Comparison of ENCODE assay signal across 24 mouse cellular contexts in the genomic region with DNA sequence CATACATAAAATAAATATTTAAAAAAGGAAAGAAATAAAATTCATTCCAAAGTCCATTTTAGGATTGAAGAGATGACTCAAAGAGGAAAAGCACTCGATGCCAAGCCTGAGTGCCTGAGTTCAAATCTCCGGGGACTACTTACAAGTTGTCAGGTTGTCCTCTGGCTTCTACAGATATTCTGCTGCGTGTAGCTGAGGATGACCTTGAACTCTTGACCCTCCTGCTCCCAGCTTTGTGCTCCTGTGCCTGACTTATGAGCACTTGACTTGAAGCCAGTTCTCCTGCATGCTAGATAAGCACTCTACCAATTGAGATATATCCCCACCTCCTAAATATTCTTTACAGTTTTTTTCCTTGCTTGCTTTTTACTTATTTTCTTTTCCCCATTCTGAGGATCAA. TPM values are rescaled to one million over a fixed set of nuclear protein-coding genes. Genes with fewer than 3 reads are reported as not detected.
DNase-seq lines count a peak whose midpoint lies in the region; ATAC-seq lines count a peak whose summit lies in the region.
"Had no signal": no experiment of that assay in that cellular context is flagged by ENCODE, and none has a peak within 500 bp of the region (broad histone marks: within the 10 kb centered on the region; RNA-seq: fewer than 3 reads in every experiment).

No protein-coding gene starts in this region.

- H3K4me1 ChIP-seq in midbrain, embryonic 11.5 days (ENCODE audit: control insufficient read depth, insufficient read depth, low read length), result no peaks in the 10 kb centered on the region
- H3K4me1 ChIP-seq in midbrain, embryonic 15.5 days, result no peaks in the 10 kb centered on the region
- H3K4me1 ChIP-seq in neural tube, embryonic 15.5 days, result no peaks in the 10 kb centered on the region
- H3K4me1 ChIP-seq in forebrain, embryonic 11.5 days (replicated peaks; ENCODE audit: control insufficient read depth, insufficient read depth, low read length), result no peaks in the 10 kb centered on the region
- H3K4me1 ChIP-seq: embryonic facial prominence, embryonic 12.5 days; embryonic facial prominence, embryonic 15.5 days; forebrain, embryonic 12.5 days; forebrain, embryonic 15.5 days; heart, embryonic 13.5 days had no signal

- H3K9ac ChIP-seq in midbrain, embryonic 11.5 days (ENCODE audit: low read length), result no peak overlapping the region
- no peak overlapping the region for H3K9ac ChIP-seq in midbrain, embryonic 15.5 days
- no peak overlapping the region for H3K9ac ChIP-seq in neural tube, embryonic 15.5 days (replicated peaks)
- no peak overlapping the region for H3K9ac ChIP-seq in forebrain, embryonic 11.5 days (ENCODE audit: low read length)
- H3K9ac ChIP-seq: embryonic facial prominence, embryonic 12.5 days; embryonic facial prominence, embryonic 15.5 days; forebrain, embryonic 12.5 days; forebrain, embryonic 15.5 days; heart, embryonic 13.5 days; hindbrain, embryonic 14.5 days had no signal

- no peaks in the 10 kb centered on the region for H3K9me3 ChIP-seq in midbrain, embryonic 11.5 days (ENCODE audit: control insufficient read depth, low read length)
- H3K9me3 ChIP-seq in midbrain, embryonic 15.5 days, result no peaks in the 10 kb centered on the region
- no peaks in the 10 kb centered on the region for H3K9me3 ChIP-seq in neural tube, embryonic 15.5 days (replicated peaks)
- H3K9me3 ChIP-seq in forebrain, embryonic 11.5 days (ENCODE audit: control insufficient read depth, low read length), result no peaks in the 10 kb centered on the region
- H3K9me3 ChIP-seq: embryonic facial prominence, embryonic 12.5 days; embryonic facial prominence, embryonic 15.5 days; forebrain, embryonic 12.5 days; forebrain, embryonic 15.5 days; heart, embryonic 13.5 days had no signal

- no peak overlapping the region for H3K4me2 ChIP-seq in midbrain, embryonic 11.5 days
- no peak overlapping the region for H3K4me2 ChIP-seq in midbrain, embryonic 15.5 days
- H3K4me2 ChIP-seq in neural tube, embryonic 15.5 days, result no peak overlapping the region
- H3K4me2 ChIP-seq in forebrain, embryonic 11.5 days (ENCODE audit: low read depth, low read length, severe bottlenecking), result no peak overlapping the region
- H3K4me2 ChIP-seq: embryonic facial prominence, embryonic 12.5 days; embryonic facial prominence, embryonic 15.5 days; forebrain, embryonic 12.5 days; forebrain, embryonic 15.5 days; heart, embryonic 13.5 days; hindbrain, embryonic 14.5 days had no signal

- 93% methylated on average over 3 of the region's 3 CpGs for WGBS in midbrain, embryonic 11.5 days
- WGBS in midbrain, embryonic 15.5 days, result 94% methylated on average over 3 of the region's 3 CpGs
- WGBS in neural tube, embryonic 15.5 days, result 94% methylated on average over 3 of the region's 3 CpGs
- 87% methylated on average over 3 of the region's 3 CpGs for WGBS in forebrain, embryonic 11.5 days

- H3K27ac ChIP-seq in midbrain, embryonic 11.5 days (ENCODE audit: low read depth, low read length), result no peak overlapping the region
- no peak overlapping the region for H3K27ac ChIP-seq in midbrain, embryonic 15.5 days
- no peak overlapping the region for H3K27ac ChIP-seq in neural tube, embryonic 15.5 days (replicated peaks)
- H3K27ac ChIP-seq in forebrain, embryonic 11.5 days (ENCODE audit: low read depth, low read length), result no peak overlapping the region
- H3K27ac ChIP-seq: embryonic facial prominence, embryonic 12.5 days; embryonic facial prominence, embryonic 15.5 days; forebrain, embryonic 12.5 days; forebrain, embryonic 15.5 days; heart, embryonic 13.5 days; hindbrain, embryonic 14.5 days; hindbrain, postnatal 0 days had no signal

- H3K36me3 ChIP-seq in midbrain, embryonic 11.5 days (ENCODE audit: control insufficient read depth, insufficient read depth, low read length), result no peaks in the 10 kb centered on the region
- H3K36me3 ChIP-seq in midbrain, embryonic 15.5 days (replicated peaks), result no peaks in the 10 kb centered on the region
- H3K36me3 ChIP-seq in neural tube, embryonic 15.5 days, result no peaks in the 10 kb centered on the region
- H3K36me3 ChIP-seq in forebrain, embryonic 11.5 days (ENCODE audit: control insufficient read depth, insufficient read depth, low read length), result no peaks in the 10 kb centered on the region
- H3K36me3 ChIP-seq: embryonic facial prominence, embryonic 12.5 days; embryonic facial prominence, embryonic 15.5 days; forebrain, embryonic 12.5 days; forebrain, embryonic 15.5 days; heart, embryonic 13.5 days had no signal

- no peaks in the 10 kb centered on the region for H3K27me3 ChIP-seq in midbrain, embryonic 11.5 days (ENCODE audit: control insufficient read depth, insufficient read depth, low read length)
- H3K27me3 ChIP-seq in midbrain, embryonic 15.5 days (replicated peaks), result no peaks in the 10 kb centered on the region
- H3K27me3 ChIP-seq in neural tube, embryonic 15.5 days (replicated peaks), result no peaks in the 10 kb centered on the region
- H3K27me3 ChIP-seq in forebrain, embryonic 11.5 days (ENCODE audit: control insufficient read depth, insufficient read depth, low read length), result no peaks in the 10 kb centered on the region
- H3K27me3 ChIP-seq: embryonic facial prominence, embryonic 12.5 days; embryonic facial prominence, embryonic 15.5 days; forebrain, embryonic 12.5 days; forebrain, embryonic 15.5 days; heart, embryonic 13.5 days had no signal

- ATAC-seq in midbrain, embryonic 11.5 days (ENCODE audit: low FRiP score), result no peak
- ATAC-seq in midbrain, embryonic 15.5 days (replicated peaks), result no peak
- ATAC-seq in neural tube, embryonic 15.5 days (ENCODE audit: low FRiP score), result no peak
- no peak for ATAC-seq in forebrain, embryonic 11.5 days (replicated peaks; ENCODE audit: low FRiP score)
- ATAC-seq: CD4-positive, CD25-positive, alpha-beta regulatory T cell, adult 4 months; forebrain, embryonic 15.5 days; hindbrain, postnatal 0 days; inflammation-experienced regulatory T-cells, adult 6 months; intestine, embryonic 16.5 days had no signal

- peak; percentile 6 for DNase-seq in midbrain, embryonic 11.5 days (ENCODE audit: low spot score, missing footprints)
- DNase-seq in ES-CJ7 (ENCODE audit: low read depth, low spot score) (peak; percentile 76), ZHBTc4 (ENCODE audit: low read depth, low spot score) (peak; percentile 48)
- no peak for DNase-seq in forebrain, embryonic 11.5 days (ENCODE audit: low spot score)
- DNase-seq: adrenal gland, adult 2 months; adrenal gland, postnatal 14 days; cerebellum, adult 11 months; cerebellum, adult 2 months; cerebellum, adult 9-11 months; cerebellum, postnatal 25 days; gastrocnemius, postnatal 14 days; heart, postnatal 4 days had no signal

- H3K4me3 ChIP-seq in midbrain, embryonic 11.5 days (ENCODE audit: low read depth, low read length), result no peak overlapping the region
- no peak overlapping the region for H3K4me3 ChIP-seq in midbrain, embryonic 15.5 days
- no peak overlapping the region for H3K4me3 ChIP-seq in neural tube, embryonic 15.5 days (replicated peaks)
- no peak overlapping the region for H3K4me3 ChIP-seq in forebrain, embryonic 11.5 days (ENCODE audit: low read depth, low read length)
- H3K4me3 ChIP-seq: embryonic facial prominence, embryonic 12.5 days; embryonic facial prominence, embryonic 15.5 days; forebrain, embryonic 12.5 days; forebrain, embryonic 15.5 days; heart, embryonic 13.5 days had no signal

RNA-seq across cellular contexts. Expression of a gene that starts 34.2 kb away (rescaled TPM):
- polyA plus RNA-seq in midbrain, embryonic 11.5 days (2014; fragmentation: Nextera tagmentation; extraction: Ambion mirVana), result 10.4 and 10.8 TPM in 2 replicates
- polyA plus RNA-seq in midbrain, embryonic 15.5 days (2015; fragmentation: Nextera tagmentation; extraction: Ambion mirVana), result 7.1 and 7.8 TPM in 2 replicates
- 7.2 and 8.5 TPM in 2 replicates for polyA plus RNA-seq in neural tube, embryonic 15.5 days (2015; fragmentation: Nextera tagmentation; extraction: Ambion mirVana)
- 11.7 and 12.9 TPM in 2 replicates for polyA plus RNA-seq in forebrain, embryonic 11.5 days (2014; fragmentation: Nextera tagmentation; extraction: Ambion mirVana)

RNA-seq across cellular contexts. Expression of a gene that starts 41.6 kb away (rescaled TPM):
- 126 and 133 TPM in 2 replicates for polyA plus RNA-seq in midbrain, embryonic 11.5 days (2014; fragmentation: Nextera tagmentation; extraction: Ambion mirVana)
- polyA plus RNA-seq in midbrain, embryonic 15.5 days (2015; fragmentation: Nextera tagmentation; extraction: Ambion mirVana), result 152 and 159 TPM in 2 replicates
- 154 and 184 TPM in 2 replicates for polyA plus RNA-seq in neural tube, embryonic 15.5 days (2015; fragmentation: Nextera tagmentation; extraction: Ambion mirVana)
- polyA plus RNA-seq in forebrain, embryonic 11.5 days (2014; fragmentation: Nextera tagmentation; extraction: Ambion mirVana), result 117 and 119 TPM in 2 replicates
